Mouse (Mus musculus) layer of hippocampus, adult 9-10 months (tissue): ENCODE measurements at regions not wholly inside any gene's neighbourhood (a gene's known extent, or its start where the extent isn't known, plus 50 kb on each side); places are given as distances from the start of the nearest gene placed in this dataset.

ENCODE experiments used
- DNase-seq: peaks from one replicate; pipeline ENCODE4 v3.0.0; 2022; ENCODE audit warnings: low spot score

DNA sequence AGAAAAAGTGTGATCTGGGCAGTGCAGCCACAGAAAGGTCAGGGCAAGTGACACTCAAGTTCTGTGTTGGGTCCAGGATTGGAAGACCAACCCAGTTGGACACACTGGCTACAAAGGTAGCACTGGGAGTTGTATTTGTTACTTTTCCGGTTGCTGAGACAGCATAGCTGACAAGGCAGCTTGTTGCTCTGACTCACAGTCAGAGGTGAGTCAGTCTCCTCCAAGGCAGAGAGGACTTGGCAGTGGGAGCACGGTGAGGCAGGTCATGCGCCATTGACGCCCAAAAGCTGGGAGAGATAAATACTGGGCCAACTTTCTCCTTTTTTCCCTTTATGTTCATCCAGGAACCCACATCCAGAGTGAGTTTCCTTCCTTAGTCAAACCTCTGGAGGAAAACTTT is 88.4 kb downstream of the Zfp706 start:
- DNase-seq = no peak

GRCm38 (mm10) chr15:36916998-36917397 is 90.6 kb downstream of the Zfp706 start:
- DNase-seq = no peak

GRCm38 (mm10) chr15:36914239-36915100 is 93.1 kb downstream of the Zfp706 start:
- no peak for DNase-seq

DNA sequence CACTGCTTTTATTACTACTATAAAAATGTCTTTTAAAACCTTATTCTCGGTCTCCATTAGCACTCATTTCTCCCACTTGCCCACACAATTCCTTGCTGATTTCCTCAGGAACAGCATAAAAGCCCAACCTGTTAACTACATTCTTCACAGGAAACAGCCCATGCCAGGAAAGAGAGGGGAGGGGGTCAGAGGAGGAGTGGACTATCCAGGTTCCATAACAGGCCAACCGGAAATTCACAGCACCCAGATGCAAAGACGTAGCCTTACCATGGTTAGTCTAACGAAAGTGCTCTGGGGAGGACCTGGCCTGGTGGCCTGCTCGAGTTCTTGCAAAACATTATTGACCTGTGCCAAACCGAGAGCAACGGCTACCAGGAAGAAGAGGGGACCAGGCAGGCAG is 94.3 kb downstream of the Zfp706 start:
- DNase-seq = no peak

DNA sequence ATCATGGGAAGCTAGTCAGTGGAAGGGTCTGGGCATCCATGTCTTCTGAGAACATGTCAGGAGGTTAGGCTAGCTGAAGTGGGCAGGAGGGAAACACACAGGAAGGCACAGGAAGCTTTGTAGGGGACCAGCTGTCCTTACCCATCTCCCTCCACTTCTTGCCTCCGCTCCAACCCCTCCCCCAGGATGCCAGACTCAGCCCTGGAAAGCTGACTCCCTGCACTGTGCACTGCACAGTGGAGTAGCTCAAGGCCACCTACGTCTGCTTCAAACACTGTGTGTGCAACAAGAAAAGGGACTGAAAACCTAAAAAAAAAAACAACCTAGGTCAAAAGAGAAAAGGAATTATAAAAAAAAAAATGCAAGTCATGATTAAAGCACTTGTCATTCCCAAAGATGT is 97.3 kb downstream of the Zfp706 start:
- no peak for DNase-seq

DNA sequence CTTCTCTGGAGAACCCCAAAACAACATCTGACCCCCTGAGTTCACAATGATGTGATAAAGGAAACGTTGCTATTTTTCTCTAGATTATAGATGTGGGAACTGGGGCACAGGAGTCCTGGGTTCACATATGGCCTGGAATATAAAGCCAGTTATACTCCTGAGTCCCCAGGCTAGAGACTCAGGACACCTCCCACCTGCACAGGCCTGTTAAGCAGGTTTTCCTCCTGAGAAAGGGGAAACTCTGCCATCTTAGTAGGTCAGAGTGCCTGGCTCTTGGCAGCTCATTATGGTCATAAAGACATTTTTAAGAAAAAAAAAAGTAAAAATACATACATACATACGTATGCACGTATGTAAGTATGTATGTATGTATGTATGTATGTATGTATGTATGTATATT is 98.1 kb downstream of the Zfp706 start:
- no peak for DNase-seq

GRCm38 (mm10) chr15:36906789-36907188 is 100.8 kb downstream of the Zfp706 start:
- DNase-seq = no peak

DNA sequence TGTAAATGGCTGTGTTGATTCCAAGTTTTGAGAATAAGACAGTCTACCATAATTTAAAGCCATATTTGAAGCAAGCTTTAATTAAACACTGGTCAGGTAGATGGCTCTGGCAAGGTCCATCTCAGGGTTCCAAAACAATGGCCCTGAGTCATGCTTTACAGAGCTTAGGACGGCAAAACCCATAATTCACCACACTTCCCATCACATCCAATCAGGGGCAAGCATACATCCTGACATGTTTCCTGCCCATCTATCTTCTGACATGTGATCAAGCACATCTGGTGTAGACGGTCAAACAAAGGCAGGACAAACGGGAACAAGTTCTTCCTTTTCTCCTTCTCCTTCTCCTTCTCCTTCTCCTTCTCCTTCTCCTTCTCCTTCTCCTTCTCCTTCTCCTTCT is 101.5 kb downstream of the Zfp706 start:
- DNase-seq = no peak

- DNase-seq = no peak
These were observed 103.7 kb downstream of the Zfp706 start for GRCm38 (mm10) chr15:36903922-36904321.

GRCm38 (mm10) chr15:36903309-36903708 is 104.3 kb downstream of the Zfp706 start:
- no peak for DNase-seq

DNA sequence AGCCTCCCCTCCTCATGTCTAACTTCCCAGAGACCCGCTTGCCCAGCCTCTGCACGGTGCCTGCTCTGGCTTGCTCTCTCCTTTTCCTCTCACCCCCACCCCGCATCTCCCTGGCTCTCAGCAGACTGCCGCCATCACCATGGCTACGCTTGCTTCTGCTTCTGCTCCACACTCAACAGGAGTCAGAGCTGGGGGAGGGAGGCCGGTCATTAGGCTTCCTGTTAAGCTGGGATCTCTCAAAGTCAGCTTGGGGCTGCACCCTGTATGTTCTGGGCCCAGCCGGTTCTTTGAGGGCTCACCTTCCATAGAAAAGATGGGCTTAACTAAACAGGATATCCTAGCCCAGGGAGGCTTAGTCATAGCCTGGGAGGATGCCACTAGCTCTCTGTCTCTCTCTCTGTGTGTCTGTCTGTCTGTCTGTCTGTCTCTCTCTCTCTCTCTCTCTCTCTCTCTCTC is 105.7 kb downstream of the Zfp706 start:
- peak; percentile 40 for DNase-seq

GRCm38 (mm10) chr15:36901350-36901749 is 106.2 kb downstream of the Zfp706 start:
- DNase-seq = no peak

GRCm38 (mm10) chr15:36900940-36901339 is 106.6 kb downstream of the Zfp706 start:
- DNase-seq = no peak

- no peak for DNase-seq
These were observed 107.7 kb downstream of the Zfp706 start for GRCm38 (mm10) chr15:36899882-36900281.

DNA sequence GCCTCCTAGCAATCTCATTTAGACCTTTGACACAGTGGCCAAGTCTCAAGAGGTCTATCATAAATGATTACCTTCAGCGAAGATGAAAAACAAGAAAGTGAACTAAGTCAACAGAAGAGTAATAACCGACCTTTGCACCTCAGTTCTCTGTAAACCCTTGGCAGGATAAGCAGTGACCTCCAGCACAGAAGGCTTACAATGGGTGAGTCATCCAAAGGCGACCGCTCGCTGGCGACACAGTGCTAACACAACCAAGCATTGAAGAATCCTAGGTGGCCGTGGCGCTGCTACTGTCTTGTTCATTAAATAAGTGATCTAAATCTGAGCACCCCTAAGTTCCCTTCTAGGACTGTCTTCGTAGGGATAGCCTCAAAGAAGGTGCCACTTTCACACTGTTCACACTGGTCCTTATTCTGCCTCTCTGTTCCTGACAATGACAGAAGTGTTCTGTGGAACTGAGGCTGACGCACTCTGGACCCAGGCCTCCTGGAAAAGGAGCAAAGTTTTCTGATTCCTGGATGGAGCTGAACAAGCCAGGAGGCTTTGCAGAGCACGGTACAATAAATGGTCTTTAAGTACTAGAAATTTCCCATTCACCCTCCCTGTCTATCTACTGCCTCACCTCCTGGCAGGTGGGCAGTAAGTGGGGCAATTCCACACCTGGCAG is 108.6 kb downstream of the Zfp706 start:
- no peak for DNase-seq

DNA sequence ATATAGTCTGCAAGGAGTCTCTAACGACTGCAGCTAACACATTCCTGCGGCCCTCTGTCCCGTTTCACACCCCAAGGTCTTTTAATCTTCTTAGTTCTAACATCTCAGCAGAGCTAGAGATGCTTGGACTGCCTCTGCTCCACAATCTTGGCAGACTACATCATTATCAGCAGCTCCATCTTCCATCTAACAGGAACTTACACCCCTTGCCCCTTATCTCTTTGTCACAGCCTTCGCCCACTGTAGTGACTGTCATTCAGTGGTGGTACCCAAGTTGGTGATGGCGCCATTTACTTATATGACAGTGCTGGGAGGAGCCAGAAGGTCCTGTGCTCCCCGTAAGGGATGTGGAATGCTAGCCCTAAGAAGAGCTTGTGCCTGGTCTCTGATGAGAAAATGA is 109.2 kb downstream of the Zfp706 start:
- DNase-seq = no peak

DNA sequence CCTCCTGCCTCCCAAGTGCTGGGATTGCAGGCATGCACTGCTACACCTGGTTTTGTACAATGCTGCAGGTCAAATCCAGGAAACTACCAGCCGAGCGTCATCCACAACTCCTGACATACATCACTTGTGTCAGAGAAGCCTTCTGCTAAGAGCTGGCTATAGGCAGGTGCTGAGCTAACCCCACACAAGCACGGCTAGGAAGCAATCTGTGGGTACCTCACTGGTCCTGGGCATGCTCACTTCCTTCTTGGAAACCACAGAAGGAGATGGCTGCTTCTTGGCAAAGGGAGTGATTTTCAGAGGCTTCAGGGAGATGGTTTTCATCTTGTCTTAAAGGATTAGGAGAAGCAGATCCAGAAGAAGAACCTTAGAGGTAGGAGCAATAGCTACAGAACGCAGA is 111.3 kb downstream of the Zfp706 start:
- no peak for DNase-seq

DNA sequence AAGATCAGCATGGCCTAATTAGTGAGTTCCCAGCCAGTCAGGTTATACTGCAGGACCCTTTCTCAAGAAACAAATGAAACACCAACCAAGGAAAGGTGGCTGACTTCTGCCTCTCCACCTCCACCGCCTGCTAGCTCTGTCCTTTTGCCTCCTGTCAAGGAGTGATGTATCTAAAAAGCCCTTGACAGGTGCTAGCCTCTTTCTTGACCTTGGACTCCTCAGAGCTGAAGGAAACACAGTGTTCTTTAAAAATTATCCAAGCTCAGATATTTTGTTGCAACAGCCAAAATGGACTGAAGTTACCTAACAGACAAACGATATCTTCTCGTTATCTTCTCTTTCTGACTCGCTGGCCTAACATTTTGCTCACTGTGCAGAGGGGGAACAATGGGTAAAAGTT is 112.5 kb downstream of the Zfp706 start:
- no peak for DNase-seq

- DNase-seq = no peak
These were observed 114.1 kb downstream of the Zfp706 start for GRCm38 (mm10) chr15:36893407-36893969.

DNA sequence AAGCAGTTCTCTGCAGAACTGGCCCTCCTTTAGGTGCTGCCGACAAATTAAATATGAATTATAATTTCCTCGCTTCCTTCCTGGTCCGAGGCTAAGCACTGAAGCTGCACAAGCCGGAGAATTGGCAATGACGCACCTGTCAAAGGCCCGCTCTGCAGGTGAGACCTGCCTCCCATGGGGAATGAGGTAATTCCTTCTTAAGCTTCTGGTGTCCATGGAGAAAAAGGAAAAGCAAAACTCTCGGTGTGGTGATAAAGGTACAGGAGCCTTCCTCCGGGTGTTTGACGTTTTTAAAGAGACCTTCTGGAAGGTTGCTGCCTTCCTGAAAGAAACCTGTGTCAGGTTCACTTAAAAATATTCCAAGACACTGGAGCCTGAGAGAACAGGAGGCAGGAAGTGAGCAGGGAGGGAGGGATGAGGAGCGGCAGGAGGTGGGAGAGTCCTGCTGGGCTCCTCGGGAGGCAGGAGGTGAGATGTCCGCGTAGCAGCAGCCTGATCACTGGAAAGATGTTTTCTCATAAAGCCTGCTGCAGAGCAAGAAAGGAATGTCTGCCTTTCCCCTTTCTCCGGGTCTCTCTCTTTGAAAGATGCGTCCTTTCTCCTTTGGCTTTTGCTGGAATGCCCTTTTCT is 114.9 kb downstream of the Zfp706 start:
- no peak for DNase-seq

- no peak for DNase-seq
These were observed 115.7 kb downstream of the Zfp706 start for GRCm38 (mm10) chr15:36891851-36892250.

DNA sequence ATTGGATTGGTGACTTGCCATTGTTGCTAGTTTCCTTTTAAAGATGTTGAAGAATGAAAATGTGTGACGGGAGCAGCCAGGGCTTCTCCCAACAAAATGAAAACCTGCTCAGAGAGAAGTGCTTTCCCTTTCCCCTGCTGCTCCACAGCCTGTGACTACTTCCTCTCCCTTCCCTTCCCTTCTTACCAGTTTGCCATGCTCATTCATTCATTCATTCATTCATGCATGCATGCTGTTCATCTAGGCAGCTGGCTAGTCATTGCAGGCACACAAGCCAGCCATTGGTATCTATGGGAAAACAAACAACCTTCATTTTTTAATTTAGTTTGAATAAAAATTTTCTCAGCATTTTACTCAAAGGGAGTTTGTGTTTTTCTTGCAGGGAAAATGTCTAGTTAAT is 116.3 kb downstream of the Zfp706 start:
- no peak for DNase-seq

GRCm38 (mm10) chr15:36889072-36889471 is 118.5 kb downstream of the Zfp706 start:
- DNase-seq = no peak
